Mouse (Mus musculus) fat pad, adult 2 months (tissue): ENCODE data around the gene Cep44.
A peak's percentile ranks its signal among the peaks of the same experiment; 100 is the strongest.

ENCODE experiments used
- DNase-seq: peaks from one replicate; pipeline ENCODE4 v3.0.0-alpha.2; 2011; ENCODE audit warnings: low read depth, low spot score; ENCODE audit errors: extremely low read depth

Cep44 gene

GRCm38 (mm10) chr8:56550558-56551360 is at the start of gene Cep44, which contains the start of gene Fbxo8:
Gene Cep44, minus strand, starts transcription at chr8:56551047.
Gene Fbxo8, plus strand, starts transcription at chr8:56551090.
- peak; percentile 36 for DNase-seq

GRCm38 (mm10) chr8:56591502-56591901 is 40.7 kb upstream of the Cep44 start:
- DNase-seq, result no peak

GRCm38 (mm10) chr8:56591084-56591483 is 40.2 kb upstream of the Cep44 start:
- DNase-seq, result no peak

GRCm38 (mm10) chr8:56589004-56589403 is 38.2 kb upstream of the Cep44 start:
- DNase-seq, result no peak

GRCm38 (mm10) chr8:56582841-56583240 is 32.0 kb upstream of the Cep44 start:
- no peak for DNase-seq

GRCm38 (mm10) chr8:56580918-56581317 is 30.1 kb upstream of the Cep44 start:
- no peak for DNase-seq

- DNase-seq, result no peak
Observed at GRCm38 (mm10) chr8:56566856-56567255, 16.0 kb upstream of the Cep44 start.

GRCm38 (mm10) chr8:56564399-56565047 is 13.7 kb upstream of the Cep44 start:
- no peak for DNase-seq

- DNase-seq, result no peak
Observed at GRCm38 (mm10) chr8:56552551-56553103, 1.8 kb upstream of the Cep44 start.

GRCm38 (mm10) chr8:56552045-56552444 is 1.2 kb upstream of the Cep44 start:
- DNase-seq, result no peak

GRCm38 (mm10) chr8:56551361-56551852 is 560 bp upstream of the Cep44 start:
- peak; percentile 54 for DNase-seq

- no peak for DNase-seq
Observed at GRCm38 (mm10) chr8:56547866-56548265, 3.0 kb downstream of the Cep44 start.

- DNase-seq, result no peak
Observed at GRCm38 (mm10) chr8:56540706-56541105, 10.1 kb downstream of the Cep44 start.

- DNase-seq, result no peak
Observed at GRCm38 (mm10) chr8:56530359-56530758, 20.5 kb downstream of the Cep44 start.

- no peak for DNase-seq
Observed at GRCm38 (mm10) chr8:56528869-56529268, 22.0 kb downstream of the Cep44 start.

- no peak for DNase-seq
Observed at GRCm38 (mm10) chr8:56521051-56521450, 29.8 kb downstream of the Cep44 start.

GRCm38 (mm10) chr8:56520249-56520648 is 30.6 kb downstream of the Cep44 start:
- no peak for DNase-seq

- DNase-seq, result no peak
Observed at GRCm38 (mm10) chr8:56518848-56519247, 32.0 kb downstream of the Cep44 start.

GRCm38 (mm10) chr8:56508952-56509479 is 41.8 kb downstream of the Cep44 start:
- DNase-seq, result no peak

- DNase-seq, result no peak
Observed at GRCm38 (mm10) chr8:56508318-56508951, 42.4 kb downstream of the Cep44 start.

- DNase-seq, result no peak
Observed at GRCm38 (mm10) chr8:56501911-56502310, 48.9 kb downstream of the Cep44 start.
